Mouse (Mus musculus) midbrain, embryonic 11.5 days (tissue): ENCODE results near the gene Kpna6. TPM values are rescaled to one million over a fixed set of nuclear protein-coding genes. Genes with fewer than 3 reads are reported as not detected.
A peak's percentile ranks its signal among the peaks of the same experiment; 100 is the strongest.

Experiments
- ATAC-seq: fragments of 200-750 bp; cut with Nextera tagmentation; 2 replicates; pipeline ENCODE4 v1.8.0; 2017; ENCODE audit warnings: moderate TSS enrichment, moderate library complexity; ENCODE audit not compliant: low FRiP score
- DNase-seq: peaks from one replicate; pipeline ENCODE4 v3.0.0; 2015; ENCODE audit warnings: low spot score; ENCODE audit errors: missing footprints
- H3K27ac ChIP-seq: fragments of 300-500 bp; sonication (generic); 2 replicates; pipeline ENCODE4 v1.5.1; 2014; ENCODE audit warnings: low read depth, low read length
- H3K27me3 ChIP-seq: fragments of 300-500 bp; sonication (generic); 2 replicates; pipeline ENCODE4 v1.6.1; 2014; ENCODE audit warnings: mild to moderate bottlenecking, low read length, moderate library complexity, mixed read lengths; ENCODE audit not compliant: control insufficient read depth, insufficient read depth
- H3K36me3 ChIP-seq: fragments of 300-500 bp; sonication (generic); 2 replicates; pipeline ENCODE4 v1.6.1; 2014; ENCODE audit warnings: mild to moderate bottlenecking, low read length, moderate library complexity, mixed read lengths; ENCODE audit not compliant: control insufficient read depth, insufficient read depth
- H3K4me1 ChIP-seq: fragments of 300-500 bp; sonication (generic); 2 replicates; pipeline ENCODE4 v1.6.1; 2014; ENCODE audit warnings: low read length; ENCODE audit not compliant: control insufficient read depth, insufficient read depth
- H3K4me2 ChIP-seq: fragments of 300-500 bp; sonication (generic); 2 replicates; pipeline ENCODE4 v1.6.1; 2014; ENCODE audit warnings: mild to moderate bottlenecking, moderate library complexity
- H3K4me3 ChIP-seq: fragments of 300-500 bp; sonication (generic); 2 replicates; pipeline ENCODE4 v1.5.1; 2014; ENCODE audit warnings: low read depth, low read length
- H3K9ac ChIP-seq: fragments of 300-500 bp; sonication (generic); 2 replicates; pipeline ENCODE4 v1.6.1; 2014; ENCODE audit warnings: low read length
- H3K9me3 ChIP-seq: fragments of 300-500 bp; sonication (generic); 2 replicates; pipeline ENCODE4 v1.6.1; 2016; ENCODE audit warnings: low read length; ENCODE audit not compliant: control insufficient read depth
- WGBS: fragments of 180-500 bp; shearing (Covaris S2); extraction: QIAGEN DNeasy Blood & Tissue Kit; methylation state at CpG from one replicate; pipeline ENCODE4 v1.1.7; 2014; 5-methylcytosine and 5-hydroxymethylcytosine counted together
- polyA plus RNA-seq: library from polyadenylated mRNA; unstranded; fragments of >200 nt; fragmentation: Nextera tagmentation; extraction: Ambion mirVana; gene quantifications from 2 replicates; pipeline ENCODE4 v1.2.1, GENCODE M21; 2014

Gene Kpna6
- polyA plus RNA-seq, 1 experiment from 2014 or later: 14.9 TPM

GRCm38 (mm10) chr4:129697191-129697590 lies 24.6 kb upstream of the Kpna6 start:
- WGBS: 90% methylated on average over 7 of the region's 7 CpGs
- DNase-seq (peak; percentile 91), ATAC-seq (no peak)
- peak overlapping the region; percentile 47 for H3K4me2 ChIP-seq
- no peaks in the 10 kb centered on the region for H3K9me3 ChIP-seq
- H3K4me3 ChIP-seq: peak overlapping the region; percentile 53
- no peaks in the 10 kb centered on the region for H3K27me3 ChIP-seq
- peak overlapping the region; percentile 79 for H3K9ac ChIP-seq
- H3K4me1 ChIP-seq: peaks cover 12% of the 10 kb centered on the region
- H3K27ac ChIP-seq: peak overlapping the region; percentile 95
- H3K36me3 ChIP-seq: peaks cover 10% of the 10 kb centered on the region; the same call in 1 of the 2 replicates

DNA sequence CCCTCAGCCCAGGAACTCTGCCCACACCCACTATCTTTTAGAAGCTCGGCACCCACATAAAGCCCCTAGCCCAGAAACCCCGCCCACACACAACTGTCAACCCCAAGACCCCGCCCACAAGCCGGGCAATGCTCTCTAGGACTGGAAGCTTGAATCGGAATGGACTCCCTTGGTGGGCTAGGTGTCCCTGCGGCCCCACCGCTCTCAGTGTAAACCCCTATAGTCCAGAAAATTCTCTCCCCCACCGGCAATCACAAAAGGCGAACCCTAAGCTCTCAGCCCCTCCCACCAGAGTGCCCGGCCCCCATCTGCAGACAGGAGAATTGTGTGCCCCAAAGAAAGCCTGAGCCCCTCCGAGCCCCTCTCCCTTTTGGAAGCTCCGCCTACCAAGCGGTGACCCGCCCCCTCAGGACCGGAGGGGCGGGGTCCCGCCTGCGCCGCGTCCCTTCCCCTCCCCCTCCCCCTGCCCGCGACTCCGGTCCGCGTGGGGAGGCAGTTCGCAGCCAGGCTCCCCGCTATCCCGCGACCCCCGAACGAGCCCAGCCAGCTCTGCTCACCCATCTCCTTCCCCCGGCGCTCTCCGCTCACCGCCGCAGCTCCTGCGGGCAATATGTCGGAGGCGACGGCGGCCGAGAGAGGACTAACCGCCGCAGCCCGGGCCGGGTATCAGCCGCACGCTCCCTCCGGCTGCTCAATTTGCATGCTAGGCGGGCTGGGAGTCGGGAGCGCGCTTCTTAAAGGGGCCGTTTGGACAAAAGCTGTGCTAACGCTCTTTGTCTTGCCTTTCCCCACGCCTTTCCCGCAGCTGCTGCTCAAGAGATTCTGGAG lies 23.8 kb upstream of the Kpna6 start, which contains the start of gene Tmem39b:
Tmem39b (minus strand) TSS at position 681 of the 828 bp plus-strand sequence.
- peak; percentile 89 for ATAC-seq

DNA sequence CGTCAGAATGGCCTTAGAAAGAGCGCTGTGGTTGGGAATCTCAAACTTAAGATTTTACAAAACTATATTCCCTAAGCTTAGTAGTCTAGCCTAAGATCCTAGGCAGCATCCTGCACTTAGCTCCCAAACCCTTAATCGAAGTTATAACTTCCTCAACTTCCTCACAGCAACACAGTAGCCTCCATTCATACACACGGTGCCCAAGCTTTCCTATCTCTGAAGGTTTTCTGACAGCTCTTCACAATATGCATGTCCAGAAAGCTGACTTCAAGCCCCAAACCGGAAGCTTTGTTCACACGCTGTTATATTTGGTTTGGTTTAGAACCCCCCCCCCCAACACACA lies 23.2 kb upstream of the Kpna6 start:
- H3K4me2 ChIP-seq: peak overlapping the region; percentile 39
- peaks cover 7% of the 10 kb centered on the region for H3K4me1 ChIP-seq
- no peak for ATAC-seq
- no peak overlapping the region for H3K27ac ChIP-seq
- peak overlapping the region; percentile 79; the same call in 1 of the 2 replicates for H3K9ac ChIP-seq
- H3K36me3 ChIP-seq: peaks cover 17% of the 10 kb centered on the region; the same call in 1 of the 2 replicates
- H3K4me3 ChIP-seq: peak overlapping the region; percentile 53
- no peaks in the 10 kb centered on the region for H3K9me3 ChIP-seq
- H3K27me3 ChIP-seq: no peaks in the 10 kb centered on the region
- DNase-seq: no peak
- WGBS: 27% methylated on average over 6 of the region's 6 CpGs

More for the DNA sequence above, 23.8 kb upstream of the Kpna6 start, which contains the start of gene Tmem39b:
- Histone ChIP-seq H3K27me3 (no peaks in the 10 kb centered on the region), H3K27ac (peak within 1 kb of the TSS; percentile 95), H3K4me1 (peaks cover 7% of the 10 kb centered on the region), H3K4me2 (peak within 1 kb of the TSS; percentile 47), H3K4me3 (peak within 1 kb of the TSS; percentile 53), H3K9me3 (no peaks in the 10 kb centered on the region), H3K9ac (peak within 1 kb of the TSS; percentile 79), H3K36me3 (peaks cover 15% of the 10 kb centered on the region; the same call in 1 of the 2 replicates)
- DNase-seq: peak; percentile 99
- WGBS: under 1% methylated on average over 57 of the region's 57 CpGs

DNA sequence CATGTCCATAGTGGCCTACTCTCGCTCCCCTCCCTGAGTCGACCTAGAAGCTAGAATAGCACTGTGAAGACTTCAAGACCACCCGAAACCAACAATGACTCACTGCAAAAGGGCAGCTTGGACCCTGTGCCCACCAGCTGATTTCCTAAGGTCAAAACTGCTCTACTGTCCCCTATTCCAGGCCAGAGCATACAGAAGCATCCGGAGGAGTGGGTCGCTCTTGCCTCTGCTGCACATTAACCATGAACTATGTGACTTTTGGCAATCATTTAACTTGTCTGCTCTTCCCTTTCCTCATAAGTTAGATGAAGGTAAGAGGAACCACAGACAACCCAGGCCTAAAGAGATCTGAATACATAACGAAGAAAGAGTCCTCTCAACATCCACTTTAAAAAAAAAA lies 12.0 kb upstream of the Kpna6 start:
- WGBS: 97% methylated on average over 6 of the region's 6 CpGs
- peaks cover 30% of the 10 kb centered on the region for H3K36me3 ChIP-seq

DNA sequence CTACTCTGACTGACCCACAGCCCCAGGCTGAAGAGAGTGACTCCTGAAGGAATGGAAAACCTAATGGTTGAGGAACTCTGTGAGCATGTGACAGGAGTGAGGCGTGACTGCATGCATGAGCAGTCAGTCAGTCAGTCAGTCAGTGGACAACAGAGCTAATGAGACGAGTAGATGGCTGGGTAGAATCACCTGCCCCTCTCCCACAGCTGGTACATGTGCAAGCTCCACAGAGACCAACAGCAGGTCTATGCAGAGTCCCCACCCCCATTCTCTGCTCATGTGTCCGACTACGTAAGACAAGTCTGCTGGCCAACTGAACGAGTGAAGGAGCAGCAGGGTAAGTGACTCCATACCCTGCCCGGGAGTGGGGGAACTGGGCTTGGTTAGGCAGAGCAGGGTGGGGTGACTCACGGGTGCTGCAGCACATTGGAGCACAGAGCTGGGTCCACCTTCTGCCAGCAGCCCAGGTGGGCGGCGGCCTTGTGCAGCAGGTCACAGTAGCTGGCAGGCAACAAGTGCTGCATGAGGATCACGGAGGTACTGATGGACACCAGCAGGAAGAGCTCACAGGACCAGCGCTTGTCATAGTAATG lies 11.4 kb upstream of the Kpna6 start:
- Histone ChIP-seq H3K4me2 (no peak overlapping the region), H3K9me3 (no peaks in the 10 kb centered on the region), H3K4me3 (no peak overlapping the region), H3K9ac (no peak overlapping the region), H3K27ac (no peak overlapping the region), H3K4me1 (no peaks in the 10 kb centered on the region), H3K27me3 (no peaks in the 10 kb centered on the region), H3K36me3 (peaks cover 31% of the 10 kb centered on the region)
- WGBS: 91% methylated on average over 11 of the region's 11 CpGs
- DNase-seq: peak; percentile 68
- ATAC-seq: no peak

More for the DNA sequence above, 12.0 kb upstream of the Kpna6 start:
- Histone ChIP-seq H3K4me2 (no peak overlapping the region), H3K4me3 (no peak overlapping the region), H3K27me3 (no peaks in the 10 kb centered on the region), H3K9ac (no peak overlapping the region), H3K4me1 (no peaks in the 10 kb centered on the region), H3K27ac (no peak overlapping the region), H3K9me3 (no peaks in the 10 kb centered on the region)
- DNase-seq (no peak), ATAC-seq (no peak)

DNA sequence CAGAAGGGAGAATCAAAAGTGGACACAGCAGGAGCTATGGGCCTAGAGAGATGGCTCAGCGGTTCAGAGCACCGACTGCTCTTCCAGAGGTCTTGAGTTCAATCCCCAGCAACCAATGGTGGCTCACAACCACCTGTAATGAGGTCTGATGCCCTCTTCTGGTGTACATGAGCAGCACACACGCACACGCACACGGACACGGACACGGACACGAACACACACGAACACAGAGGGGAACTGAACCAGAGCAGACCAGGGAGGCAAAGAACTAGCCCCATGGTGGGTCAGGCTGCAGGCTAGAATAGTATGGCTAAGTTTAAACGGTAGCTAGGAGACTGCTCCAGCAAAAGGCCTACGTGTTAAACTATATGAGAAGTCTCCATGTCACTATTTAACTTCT lies 9.3 kb upstream of the Kpna6 start:
- Histone ChIP-seq H3K4me3 (no peak overlapping the region), H3K4me1 (no peaks in the 10 kb centered on the region), H3K4me2 (no peak overlapping the region), H3K9ac (no peak overlapping the region), H3K9me3 (no peaks in the 10 kb centered on the region), H3K27ac (no peak overlapping the region), H3K36me3 (peaks cover 31% of the 10 kb centered on the region), H3K27me3 (no peaks in the 10 kb centered on the region)
- WGBS: 93% methylated on average over 11 of the region's 11 CpGs
- ATAC-seq (no peak), DNase-seq (peak; percentile 62)

GRCm38 (mm10) chr4:129672878-129673449 lies 397 bp upstream of the Kpna6 start:
- Histone ChIP-seq H3K27me3 (no peaks in the 10 kb centered on the region), H3K9ac (peak overlapping the region; percentile 95), H3K4me3 (peak overlapping the region; percentile 97), H3K27ac (peak overlapping the region; percentile 83; the same call in 1 of the 2 replicates), H3K9me3 (no peaks in the 10 kb centered on the region), H3K36me3 (no peaks in the 10 kb centered on the region), H3K4me2 (peak overlapping the region; percentile 96), H3K4me1 (peaks cover 11% of the 10 kb centered on the region)
- WGBS: 10% methylated on average over 10 of the region's 10 CpGs
- ATAC-seq: no peak
- DNase-seq: no peak

DNA sequence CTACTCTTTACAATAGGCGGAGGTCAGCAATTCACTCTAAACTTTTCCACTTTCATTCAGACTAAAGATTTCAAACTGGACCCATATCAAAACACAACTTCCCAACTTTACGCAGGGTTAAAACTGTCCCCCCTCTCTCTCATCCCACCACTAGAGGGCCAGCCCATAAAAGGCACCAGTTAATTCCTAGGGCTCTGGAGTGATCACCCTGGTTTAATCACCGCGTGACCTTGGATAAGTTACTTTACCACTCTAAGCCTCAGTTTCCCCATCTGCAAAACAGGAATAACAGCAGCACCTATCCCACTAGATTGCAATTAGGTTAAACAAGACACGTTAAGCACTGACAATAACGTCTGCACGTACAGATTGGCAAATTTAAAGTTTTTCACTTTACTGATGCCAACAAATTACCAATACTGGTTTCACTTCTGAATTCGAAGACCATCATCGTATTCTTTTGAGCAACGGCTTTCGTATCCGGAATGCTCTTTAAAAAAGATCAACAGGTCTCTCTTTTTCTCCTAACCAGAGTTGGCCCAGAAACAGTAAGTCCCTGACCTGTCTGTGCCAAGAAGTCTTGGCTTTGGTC lies 980 bp downstream of the Kpna6 start:
- Histone ChIP-seq H3K36me3 (no peaks in the 10 kb centered on the region; the same call in 1 of the 2 replicates), H3K4me1 (peaks cover 11% of the 10 kb centered on the region), H3K9me3 (no peaks in the 10 kb centered on the region), H3K27me3 (no peaks in the 10 kb centered on the region), H3K27ac (peak overlapping the region; percentile 83), H3K9ac (peak overlapping the region; percentile 95), H3K4me2 (peak overlapping the region; percentile 96), H3K4me3 (peak overlapping the region; percentile 97)
- 8% methylated on average over 12 of the region's 12 CpGs for WGBS
- peak; percentile 49; the same call in 1 of the 2 replicates for ATAC-seq
- DNase-seq: peak; percentile 92
